Mouse (Mus musculus) G1E (cell line): ENCODE data around the gene Itgb5.

Source experiments
- CTCF ChIP-seq: IDR thresholded peaks from 2 replicates; pipeline ENCODE4 v1.5.1; 2012; ENCODE audit warnings: low read depth, low read length, inconsistent platforms, mixed read lengths
- GATA1 ChIP-seq: IDR thresholded peaks from 2 replicates; pipeline ENCODE4 v1.6.1; 2012; ENCODE audit warnings: borderline replicate concordance, low read length, inconsistent platforms, mixed read lengths
- POLR2AphosphoS5 ChIP-seq: IDR thresholded peaks from 2 replicates; pipeline ENCODE4 v1.6.1; 2012; ENCODE audit warnings: low read depth, low read length, inconsistent platforms; ENCODE audit not compliant: insufficient replicate concordance
- TAL1 ChIP-seq: conservative IDR thresholded peaks from 2 replicates; pipeline ENCODE4 v1.6.1; 2012; ENCODE audit warnings: low read depth, low read length, inconsistent platforms, mixed read lengths

- no peak for TF ChIP-seq CTCF
- no peak for TF ChIP-seq GATA1
- TF ChIP-seq TAL1, result no peak
- no peak for TF ChIP-seq POLR2AphosphoS5
Observed at GRCm38 (mm10) chr16:33914997-33915396, 85.5 kb downstream of the Itgb5 start.
